Mouse (Mus musculus) spleen, postnatal 36 days (tissue): ENCODE data around the gene Zwilch.
A peak's percentile ranks its signal among the peaks of the same experiment; 100 is the strongest.

Experiments
- DNase-seq, 2 experiments: peaks; one replicate each; pipeline ENCODE4 v3.0.0; 2022; ENCODE audit warnings: low spot score in 2 of 2, mixed read lengths in 1 of 2

The Zwilch gene

DNA sequence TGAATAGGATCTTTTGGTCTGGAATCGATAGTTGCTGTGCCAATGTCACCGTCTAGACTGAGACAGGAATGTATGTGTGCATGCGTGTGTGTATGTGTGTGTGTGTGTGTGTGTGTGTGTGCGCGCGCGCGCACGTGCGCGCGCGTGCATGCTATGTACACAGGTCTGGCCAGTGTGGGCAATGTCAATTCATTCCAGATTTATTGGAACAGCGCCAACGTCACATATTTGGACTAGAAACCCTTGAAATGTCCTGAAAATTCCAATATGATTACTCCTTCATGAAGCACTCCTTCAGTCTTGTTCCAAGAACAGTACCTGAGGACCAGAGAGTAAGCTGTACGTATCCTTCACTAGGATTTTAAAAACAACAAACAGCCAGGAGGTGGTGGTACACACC is 62.4 kb downstream of the Zwilch start:
- no peak for DNase-seq

GRCm38 (mm10) chr9:64105301-64105700 is 67.6 kb downstream of the Zwilch start:
- DNase-seq, result no peak

DNA sequence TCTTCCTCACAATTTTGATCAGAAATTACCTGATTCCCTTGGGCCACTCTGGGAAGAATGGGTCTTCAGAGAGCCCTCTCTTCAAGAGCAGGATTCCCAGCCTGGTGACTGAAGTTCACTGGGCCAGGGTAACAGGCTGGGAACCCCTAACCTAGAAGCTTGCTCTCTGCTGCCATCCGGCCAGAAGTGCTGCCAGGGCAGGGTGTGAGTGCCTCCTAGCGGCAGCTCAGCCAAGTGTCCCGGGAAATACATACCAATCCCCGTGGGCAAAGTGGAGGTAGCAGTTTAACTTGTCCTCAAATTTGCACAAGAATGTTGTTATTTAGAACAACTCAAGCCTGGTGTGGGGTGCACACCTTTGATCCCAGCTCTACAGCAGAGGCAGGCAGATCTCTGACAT is 72.5 kb downstream of the Zwilch start:
- DNase-seq, result peak; percentile 57

DNA sequence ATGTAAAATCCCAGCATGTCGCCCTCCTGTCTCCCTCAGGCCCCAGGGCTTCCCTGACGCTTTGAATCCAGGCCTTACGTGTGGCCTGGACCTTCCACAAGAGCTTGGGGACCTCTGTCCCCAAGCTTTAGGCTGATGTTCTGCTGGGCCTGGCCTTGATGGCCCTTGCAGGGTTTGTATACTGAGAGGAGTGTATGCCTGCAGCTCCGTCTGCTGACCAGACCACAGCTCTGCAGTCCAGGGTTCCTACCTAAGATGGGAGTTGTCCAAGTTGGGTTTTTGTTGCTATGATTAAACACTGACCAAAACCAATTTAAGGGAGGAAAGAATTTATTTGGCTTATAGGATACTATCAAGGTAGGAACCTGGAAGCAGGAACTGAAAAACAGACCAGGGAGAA is 74.6 kb downstream of the Zwilch start:
- no peak for DNase-seq

DNA sequence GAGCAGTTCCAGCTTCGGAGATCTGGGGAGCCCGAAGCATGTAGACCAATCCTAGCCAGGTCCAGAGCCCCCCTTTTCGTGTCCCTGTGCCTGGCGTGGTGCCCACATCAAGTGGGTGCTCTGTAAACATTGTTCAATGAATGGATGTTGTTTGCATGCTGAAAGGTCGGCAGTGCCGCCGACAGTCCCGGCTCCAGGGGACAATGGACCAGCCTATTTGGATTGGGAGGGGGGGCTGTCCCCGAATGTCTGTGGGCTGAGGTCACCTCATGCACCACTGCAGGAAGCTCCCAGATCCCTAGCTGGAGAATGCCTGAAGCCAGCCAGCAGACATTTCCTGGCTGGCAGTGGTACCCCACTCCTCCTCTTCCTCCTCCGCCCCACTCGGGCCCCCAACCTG is 78.8 kb downstream of the Zwilch start:
- DNase-seq, result no peak

- DNase-seq, result peak in 1 of 2 experiments; percentile 33
Measured at GRCm38 (mm10) chr9:64089004-64089403, 83.9 kb downstream of the Zwilch start.

DNA sequence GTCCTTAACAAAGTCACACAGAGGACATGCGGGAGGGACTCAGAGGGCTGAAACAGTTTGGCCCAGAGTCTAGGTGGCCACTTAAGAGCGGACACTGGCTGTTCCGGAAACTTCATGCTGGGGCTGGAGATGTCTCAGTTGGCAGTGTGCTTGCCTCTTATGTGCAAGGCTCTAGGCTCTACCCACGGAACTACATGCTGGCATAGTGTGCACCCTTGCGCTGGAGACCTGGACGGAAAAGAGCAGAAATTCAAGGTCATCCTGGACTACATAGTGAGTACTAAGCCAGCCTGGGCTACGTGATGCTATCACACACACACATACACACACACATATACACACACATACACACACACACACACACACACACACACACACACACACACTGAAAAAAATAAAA is 84.6 kb downstream of the Zwilch start:
- no peak for DNase-seq

GRCm38 (mm10) chr9:64087461-64088235 is 85.3 kb downstream of the Zwilch start:
- peak; percentile 39 to 55 for DNase-seq
